Mouse (Mus musculus) limb, embryonic 12.5 days (tissue): Measurements from ENCODE around the gene Tmem108. TPM values are rescaled to one million over a fixed set of nuclear protein-coding genes. Genes with fewer than 3 reads are reported as not detected.

ENCODE experiments used
- ATAC-seq: fragments of 200-750 bp; cut with Nextera tagmentation; 2 replicates; pipeline ENCODE4 v1.8.0; 2017; ENCODE audit warnings: low read depth, moderate TSS enrichment; ENCODE audit not compliant: insufficient number of reproducible peaks, insufficient read depth, low FRiP score, low TSS enrichment
- H3K27ac ChIP-seq: fragments of 300-500 bp; sonication (generic); 2 replicates; pipeline ENCODE4 v1.5.1; 2016; ENCODE audit warnings: mild to moderate bottlenecking, moderate library complexity
- H3K27me3 ChIP-seq: fragments of 300-500 bp; sonication (generic); 2 replicates; pipeline ENCODE4 v1.6.1; 2016; ENCODE audit warnings: mild to moderate bottlenecking, moderate library complexity
- H3K36me3 ChIP-seq: fragments of 300-500 bp; sonication (generic); 2 replicates; pipeline ENCODE4 v1.6.1; 2016; ENCODE audit warnings: mild to moderate bottlenecking, moderate library complexity
- H3K4me1 ChIP-seq: fragments of 300-500 bp; sonication (generic); replicated peaks from 2 replicates; pipeline ENCODE4 v1.6.1; 2016
- H3K4me2 ChIP-seq: fragments of 300-500 bp; sonication (generic); 2 replicates; pipeline ENCODE4 v1.6.1; 2016; ENCODE audit warnings: mild to moderate bottlenecking, moderate library complexity
- H3K4me3 ChIP-seq: fragments of 300-500 bp; sonication (generic); replicated peaks from 2 replicates; pipeline ENCODE4 v1.5.1; 2016; ENCODE audit warnings: mild to moderate bottlenecking
- H3K9ac ChIP-seq: fragments of 300-500 bp; sonication (generic); replicated peaks from 2 replicates; pipeline ENCODE4 v1.6.1; 2016; ENCODE audit warnings: mild to moderate bottlenecking, moderate library complexity
- H3K9me3 ChIP-seq: fragments of 300-500 bp; sonication (generic); 2 replicates; pipeline ENCODE4 v1.6.1; 2016; ENCODE audit warnings: mild to moderate bottlenecking, moderate library complexity
- WGBS: fragments of 180-500 bp; shearing (Covaris S2); methylation state at CpG from one replicate; pipeline ENCODE4 v1.1.7; 2016; 5-methylcytosine and 5-hydroxymethylcytosine counted together
- polyA plus RNA-seq: library from polyadenylated mRNA; unstranded; fragments of >200 nt; fragmentation: Nextera tagmentation; extraction: Ambion mirVana; gene quantifications from 2 replicates; pipeline ENCODE4 v1.2.1, GENCODE M21; 2016

Tmem108 gene
- polyA plus RNA-seq, 1 experiment from 2014 or later, result 13.4 TPM

GRCm38 (mm10) chr9:103523008-103523407, 238.6 kb downstream of the Tmem108 start:
- 0 out of 2 replicates have a peak, but pooled peaks have one; percentile 45 for ATAC-seq
- Histone ChIP-seq H3K4me2 (no peak overlapping the region), H3K27me3 (peaks cover 3% of the 10 kb centered on the region; the same call in 1 of the 2 replicates), H3K27ac (no peak overlapping the region), H3K4me1 (peaks cover 29% of the 10 kb centered on the region), H3K4me3 (no peak overlapping the region), H3K9me3 (peaks cover 4% of the 10 kb centered on the region; the same call in 1 of the 2 replicates), H3K36me3 (no peaks in the 10 kb centered on the region), H3K9ac (no peak overlapping the region)
- 9% methylated on average over 6 of the region's 6 CpGs for WGBS

GRCm38 (mm10) chr9:103513884-103514283, 247.8 kb downstream of the Tmem108 start:
- peaks cover 2% of the 10 kb centered on the region; the same call in 1 of the 2 replicates for H3K9me3 ChIP-seq
- H3K27me3 ChIP-seq, result no peaks in the 10 kb centered on the region
- no peak overlapping the region for H3K27ac ChIP-seq
- H3K9ac ChIP-seq, result no peak overlapping the region
- 71% methylated on average over 2 of the region's 2 CpGs for WGBS
- 0 out of 2 replicates have a peak, but pooled peaks cover 5% of the 10 kb centered on the region for H3K4me1 ChIP-seq
- no peak overlapping the region for H3K4me3 ChIP-seq
- ATAC-seq, result no peak
- H3K36me3 ChIP-seq, result no peaks in the 10 kb centered on the region
- H3K4me2 ChIP-seq, result no peak overlapping the region

- Histone ChIP-seq H3K36me3 (no peaks in the 10 kb centered on the region), H3K4me2 (no peak overlapping the region), H3K4me3 (no peak overlapping the region), H3K4me1 (peaks cover 5% of the 10 kb centered on the region; the same call in 1 of the 2 replicates), H3K27ac (no peak overlapping the region), H3K9ac (no peak overlapping the region), H3K9me3 (no peaks in the 10 kb centered on the region), H3K27me3 (no peaks in the 10 kb centered on the region)
- 76% methylated on average over 6 of the region's 6 CpGs for WGBS
- ATAC-seq, result no peak
Measured at GRCm38 (mm10) chr9:103512257-103512656, 249.4 kb downstream of the Tmem108 start.

- peaks cover 22% of the 10 kb centered on the region for H3K4me1 ChIP-seq
Measured at GRCm38 (mm10) chr9:103506968-103507584, 254.6 kb downstream of the Tmem108 start.

GRCm38 (mm10) chr9:103505067-103505466, 256.6 kb downstream of the Tmem108 start:
- no peak overlapping the region for H3K27ac ChIP-seq
- no peaks in the 10 kb centered on the region for H3K27me3 ChIP-seq
- no peaks in the 10 kb centered on the region for H3K9me3 ChIP-seq
- H3K4me2 ChIP-seq, result no peak overlapping the region
- H3K4me1 ChIP-seq, result peaks cover 26% of the 10 kb centered on the region
- H3K36me3 ChIP-seq, result no peaks in the 10 kb centered on the region
- ATAC-seq, result no peak
- H3K9ac ChIP-seq, result no peak overlapping the region
- H3K4me3 ChIP-seq, result no peak overlapping the region
- WGBS, result 80% methylated on average over 5 of the region's 5 CpGs

More at GRCm38 (mm10) chr9:103506968-103507584, 254.6 kb downstream of the Tmem108 start:
- H3K27ac ChIP-seq, result no peak overlapping the region
- no peak overlapping the region for H3K4me3 ChIP-seq
- no peaks in the 10 kb centered on the region for H3K9me3 ChIP-seq
- H3K27me3 ChIP-seq, result no peaks in the 10 kb centered on the region
- H3K4me2 ChIP-seq, result no peak overlapping the region
- 64% methylated on average over 7 of the region's 7 CpGs for WGBS
- no peak for ATAC-seq
- no peak overlapping the region for H3K9ac ChIP-seq
- no peaks in the 10 kb centered on the region for H3K36me3 ChIP-seq

GRCm38 (mm10) chr9:103504646-103505045, 257.0 kb downstream of the Tmem108 start:
- H3K4me1 ChIP-seq, result peaks cover 26% of the 10 kb centered on the region
- H3K9ac ChIP-seq, result no peak overlapping the region
- WGBS, result 96% methylated on average over 1 of the region's 1 CpGs
- no peaks in the 10 kb centered on the region for H3K9me3 ChIP-seq
- ATAC-seq, result no peak
- no peak overlapping the region for H3K4me2 ChIP-seq
- no peaks in the 10 kb centered on the region for H3K36me3 ChIP-seq
- no peak overlapping the region for H3K27ac ChIP-seq
- H3K27me3 ChIP-seq, result no peaks in the 10 kb centered on the region
- no peak overlapping the region for H3K4me3 ChIP-seq

- no peak overlapping the region for H3K9ac ChIP-seq
- peaks cover 29% of the 10 kb centered on the region for H3K4me1 ChIP-seq
- no peak for ATAC-seq
- H3K27ac ChIP-seq, result no peak overlapping the region
- H3K27me3 ChIP-seq, result no peaks in the 10 kb centered on the region
- H3K36me3 ChIP-seq, result no peaks in the 10 kb centered on the region
- H3K9me3 ChIP-seq, result no peaks in the 10 kb centered on the region
- no peak overlapping the region for H3K4me3 ChIP-seq
- WGBS, result 92% methylated on average over 3 of the region's 3 CpGs
- H3K4me2 ChIP-seq, result no peak overlapping the region
Measured at GRCm38 (mm10) chr9:103503586-103504298, 257.9 kb downstream of the Tmem108 start.

- H3K9me3 ChIP-seq, result no peaks in the 10 kb centered on the region
- H3K27me3 ChIP-seq, result no peaks in the 10 kb centered on the region
- 82% methylated on average over 2 of the region's 2 CpGs for WGBS
- no peak for ATAC-seq
- H3K9ac ChIP-seq, result no peak overlapping the region
- no peak overlapping the region for H3K27ac ChIP-seq
- no peaks in the 10 kb centered on the region for H3K36me3 ChIP-seq
- no peak overlapping the region for H3K4me3 ChIP-seq
- no peak overlapping the region for H3K4me2 ChIP-seq
- H3K4me1 ChIP-seq, result peaks cover 29% of the 10 kb centered on the region
Measured at GRCm38 (mm10) chr9:103502655-103503054, 259.0 kb downstream of the Tmem108 start.

GRCm38 (mm10) chr9:103501861-103502364, 259.7 kb downstream of the Tmem108 start:
- WGBS, result 27% methylated on average over 14 of the region's 14 CpGs
- H3K27me3 ChIP-seq, result no peaks in the 10 kb centered on the region
- H3K4me3 ChIP-seq, result no peak overlapping the region
- no peak for ATAC-seq
- H3K9me3 ChIP-seq, result no peaks in the 10 kb centered on the region
- H3K4me1 ChIP-seq, result peaks cover 26% of the 10 kb centered on the region
- H3K27ac ChIP-seq, result no peak overlapping the region
- peak overlapping the region; percentile 18; the same call in 1 of the 2 replicates for H3K9ac ChIP-seq
- H3K4me2 ChIP-seq, result peak overlapping the region; percentile 36
- H3K36me3 ChIP-seq, result no peaks in the 10 kb centered on the region

GRCm38 (mm10) chr9:103499366-103499765, 262.3 kb downstream of the Tmem108 start:
- Histone ChIP-seq H3K4me3 (no peak overlapping the region), H3K27ac (no peak overlapping the region)
- 90% methylated on average over 18 of the region's 18 CpGs for WGBS

GRCm38 (mm10) chr9:103498699-103499098, 262.9 kb downstream of the Tmem108 start:
- no peak overlapping the region for H3K4me2 ChIP-seq
- no peaks in the 10 kb centered on the region for H3K27me3 ChIP-seq
- no peak overlapping the region for H3K9ac ChIP-seq
- H3K27ac ChIP-seq, result no peak overlapping the region
- ATAC-seq, result no peak
- H3K4me1 ChIP-seq, result peaks cover 30% of the 10 kb centered on the region
- H3K9me3 ChIP-seq, result no peaks in the 10 kb centered on the region
- H3K36me3 ChIP-seq, result no peaks in the 10 kb centered on the region
- 64% methylated on average over 8 of the region's 8 CpGs for WGBS
- H3K4me3 ChIP-seq, result no peak overlapping the region

More at GRCm38 (mm10) chr9:103499366-103499765, 262.3 kb downstream of the Tmem108 start:
- Histone ChIP-seq H3K9ac (no peak overlapping the region), H3K36me3 (no peaks in the 10 kb centered on the region), H3K4me2 (no peak overlapping the region), H3K27me3 (no peaks in the 10 kb centered on the region), H3K9me3 (no peaks in the 10 kb centered on the region), H3K4me1 (peaks cover 29% of the 10 kb centered on the region)
- ATAC-seq, result no peak
